Mouse (Mus musculus) liver, embryonic 13.5 days (tissue): ENCODE results near the gene Csnk1g1. TPM values are rescaled to one million over a fixed set of nuclear protein-coding genes. Genes with fewer than 3 reads are reported as not detected.

Experiments used
- ATAC-seq: fragments of 200-750 bp; cut with Nextera tagmentation; 2 replicates; pipeline ENCODE4 v1.8.0; 2017; ENCODE audit warnings: low read depth, mild to moderate bottlenecking, moderate number of reproducible peaks, moderate library complexity
- DNase-seq: peaks from one replicate; pipeline ENCODE4 v3.0.0; 2022
- H3K27ac ChIP-seq: fragments of 300-500 bp; sonication (generic); 2 replicates; pipeline ENCODE4 v1.5.1; 2015; ENCODE audit warnings: moderate library complexity, mild to moderate bottlenecking, inconsistent platforms
- H3K27me3 ChIP-seq: fragments of 300-500 bp; sonication (generic); 2 replicates; pipeline ENCODE4 v1.6.1; 2015; ENCODE audit warnings: mild to moderate bottlenecking, inconsistent platforms
- H3K36me3 ChIP-seq: fragments of 300-500 bp; sonication (generic); 2 replicates; pipeline ENCODE4 v1.6.1; 2015; ENCODE audit warnings: mild to moderate bottlenecking, inconsistent platforms
- H3K4me1 ChIP-seq: fragments of 300-500 bp; sonication (generic); replicated peaks from 2 replicates; pipeline ENCODE4 v1.6.1; 2015; ENCODE audit warnings: inconsistent platforms
- H3K4me2 ChIP-seq: fragments of 300-500 bp; sonication (generic); 2 replicates; pipeline ENCODE4 v1.6.1; 2015; ENCODE audit warnings: inconsistent platforms, mild to moderate bottlenecking, moderate library complexity
- H3K4me3 ChIP-seq: fragments of 300-500 bp; sonication (generic); replicated peaks from 2 replicates; pipeline ENCODE4 v1.5.1; 2015; ENCODE audit warnings: mild to moderate bottlenecking, inconsistent platforms
- H3K9ac ChIP-seq: fragments of 300-500 bp; sonication (generic); 2 replicates; pipeline ENCODE4 v1.6.1; 2015; ENCODE audit warnings: mild to moderate bottlenecking, inconsistent platforms
- H3K9me3 ChIP-seq: fragments of 300-500 bp; sonication (generic); replicated peaks from 2 replicates; pipeline ENCODE4 v1.6.1; 2016; ENCODE audit warnings: inconsistent platforms
- WGBS: fragments of 180-500 bp; shearing (Covaris S2); methylation state at CpG from one replicate; pipeline ENCODE4 v1.1.7; 2015; ENCODE audit not compliant: insufficient replicate concordance; 5-methylcytosine and 5-hydroxymethylcytosine counted together
- polyA plus RNA-seq: library from polyadenylated mRNA; unstranded; fragments of >200 nt; fragmentation: Nextera tagmentation; extraction: Ambion mirVana; gene quantifications from 2 replicates; pipeline ENCODE4 v1.2.1, GENCODE M21; 2015

Csnk1g1 gene
- polyA plus RNA-seq, 1 experiment from 2014 or later = 3.6 TPM

- 48% methylated on average over 1 of the region's 1 CpGs for whole genome bisulfite sequencing
- DNase-seq (no peak), ATAC-seq (peak; percentile 74)
- no peak overlapping the region for H3K9ac ChIP-seq
- peaks cover 32% of the 10 kb centered on the region for H3K4me1 ChIP-seq
- H3K36me3 ChIP-seq = no peaks in the 10 kb centered on the region
- no peaks in the 10 kb centered on the region for H3K27me3 ChIP-seq
- H3K4me2 ChIP-seq = no peak overlapping the region
- H3K4me3 ChIP-seq = no peak overlapping the region
- peak overlapping the region; percentile 4; the same call in 1 of the 2 replicates for H3K27ac ChIP-seq
- no peaks in the 10 kb centered on the region for H3K9me3 ChIP-seq
These were observed 8.3 kb downstream of the Csnk1g1 start for GRCm38 (mm10) chr9:65917015-65917414.

GRCm38 (mm10) chr9:65928456-65928855 lies 19.7 kb downstream of the Csnk1g1 start:
- Histone ChIP-seq H3K4me1 (0 out of 2 replicates have a peak, but pooled peaks cover 2% of the 10 kb centered on the region), H3K27ac (no peak overlapping the region), H3K4me3 (no peak overlapping the region), H3K9ac (no peak overlapping the region), H3K36me3 (no peaks in the 10 kb centered on the region), H3K4me2 (no peak overlapping the region), H3K27me3 (no peaks in the 10 kb centered on the region), H3K9me3 (no peaks in the 10 kb centered on the region)
- DNase-seq = no peak
- no peak for ATAC-seq

- H3K9me3 ChIP-seq = no peaks in the 10 kb centered on the region
- H3K4me1 ChIP-seq = 0 out of 2 replicates have a peak, but pooled peaks cover 2% of the 10 kb centered on the region
- H3K27me3 ChIP-seq = no peaks in the 10 kb centered on the region
- no peak overlapping the region for H3K27ac ChIP-seq
- H3K9ac ChIP-seq = no peak overlapping the region
- DNase-seq (no peak), ATAC-seq (no peak)
- no peak overlapping the region for H3K4me2 ChIP-seq
- H3K36me3 ChIP-seq = no peaks in the 10 kb centered on the region
- H3K4me3 ChIP-seq = no peak overlapping the region
These were observed 21.1 kb downstream of the Csnk1g1 start for GRCm38 (mm10) chr9:65929826-65930225.

- Histone ChIP-seq H3K4me1 (no peaks in the 10 kb centered on the region), H3K27ac (no peak overlapping the region), H3K27me3 (no peaks in the 10 kb centered on the region), H3K4me2 (no peak overlapping the region), H3K36me3 (no peaks in the 10 kb centered on the region), H3K9ac (no peak overlapping the region), H3K9me3 (no peaks in the 10 kb centered on the region), H3K4me3 (no peak overlapping the region)
- DNase-seq (no peak), ATAC-seq (no peak)
- 64% methylated on average over 2 of the region's 2 CpGs for WGBS
These were observed 28.8 kb downstream of the Csnk1g1 start for GRCm38 (mm10) chr9:65937566-65937965.

GRCm38 (mm10) chr9:65951082-65951587 lies 42.4 kb downstream of the Csnk1g1 start:
- no peak for ATAC-seq
- 60% methylated on average over 3 of the region's 3 CpGs for WGBS

GRCm38 (mm10) chr9:65970009-65970408 lies 61.3 kb downstream of the Csnk1g1 start:
- Histone ChIP-seq H3K27me3 (no peaks in the 10 kb centered on the region), H3K4me2 (no peak overlapping the region), H3K9me3 (no peaks in the 10 kb centered on the region), H3K4me1 (no peaks in the 10 kb centered on the region), H3K9ac (no peak overlapping the region), H3K27ac (no peak overlapping the region), H3K36me3 (no peaks in the 10 kb centered on the region), H3K4me3 (no peak overlapping the region)
- ATAC-seq (no peak), DNase-seq (no peak)
- 53% methylated on average over 3 of the region's 3 CpGs for WGBS

More at GRCm38 (mm10) chr9:65951082-65951587, 42.4 kb downstream of the Csnk1g1 start:
- H3K36me3 ChIP-seq = peaks cover 3% of the 10 kb centered on the region; the same call in 1 of the 2 replicates
- no peak overlapping the region for H3K27ac ChIP-seq
- no peaks in the 10 kb centered on the region for H3K27me3 ChIP-seq
- no peaks in the 10 kb centered on the region for H3K4me1 ChIP-seq
- H3K4me2 ChIP-seq = no peak overlapping the region
- H3K4me3 ChIP-seq = no peak overlapping the region
- no peak for DNase-seq
- no peaks in the 10 kb centered on the region for H3K9me3 ChIP-seq
- no peak overlapping the region for H3K9ac ChIP-seq

- no peak overlapping the region for H3K9ac ChIP-seq
- no peak overlapping the region for H3K4me2 ChIP-seq
- ATAC-seq (no peak), DNase-seq (no peak)
- WGBS = 65% methylated on average over 2 of the region's 2 CpGs
- no peaks in the 10 kb centered on the region for H3K27me3 ChIP-seq
- no peaks in the 10 kb centered on the region for H3K36me3 ChIP-seq
- H3K27ac ChIP-seq = no peak overlapping the region
- H3K9me3 ChIP-seq = no peaks in the 10 kb centered on the region
- H3K4me3 ChIP-seq = no peak overlapping the region
- no peaks in the 10 kb centered on the region for H3K4me1 ChIP-seq
These were observed 64.5 kb downstream of the Csnk1g1 start for GRCm38 (mm10) chr9:65973206-65973605.

- H3K27ac ChIP-seq = no peak overlapping the region
- DNase-seq (no peak), ATAC-seq (no peak)
- no peaks in the 10 kb centered on the region for H3K36me3 ChIP-seq
- no peaks in the 10 kb centered on the region for H3K4me1 ChIP-seq
- no peaks in the 10 kb centered on the region for H3K27me3 ChIP-seq
- H3K4me3 ChIP-seq = no peak overlapping the region
- H3K9me3 ChIP-seq = no peaks in the 10 kb centered on the region
- H3K9ac ChIP-seq = no peak overlapping the region
- H3K4me2 ChIP-seq = no peak overlapping the region
These were observed 67.2 kb downstream of the Csnk1g1 start for GRCm38 (mm10) chr9:65975886-65976285.

GRCm38 (mm10) chr9:65982841-65983240 lies 74.1 kb downstream of the Csnk1g1 start:
- no peaks in the 10 kb centered on the region for H3K27me3 ChIP-seq
- no peak for ATAC-seq
- H3K9ac ChIP-seq = no peak overlapping the region
- no peaks in the 10 kb centered on the region for H3K9me3 ChIP-seq
- 38% methylated on average over 1 of the region's 1 CpGs for WGBS
- no peak for DNase-seq
- no peak overlapping the region for H3K27ac ChIP-seq
- H3K4me2 ChIP-seq = no peak overlapping the region
- H3K4me1 ChIP-seq = no peaks in the 10 kb centered on the region
- no peaks in the 10 kb centered on the region for H3K36me3 ChIP-seq
- no peak overlapping the region for H3K4me3 ChIP-seq

- Histone ChIP-seq H3K9me3 (no peaks in the 10 kb centered on the region), H3K4me1 (no peaks in the 10 kb centered on the region), H3K4me3 (no peak overlapping the region), H3K27ac (no peak overlapping the region), H3K9ac (no peak overlapping the region), H3K4me2 (no peak overlapping the region), H3K36me3 (no peaks in the 10 kb centered on the region), H3K27me3 (no peaks in the 10 kb centered on the region)
- ATAC-seq (no peak), DNase-seq (no peak)
- 86% methylated on average over 5 of the region's 5 CpGs for WGBS
These were observed 78.3 kb downstream of the Csnk1g1 start for GRCm38 (mm10) chr9:65987021-65987420.

- Histone ChIP-seq H3K4me1 (no peaks in the 10 kb centered on the region), H3K4me2 (no peak overlapping the region), H3K4me3 (no peak overlapping the region), H3K27me3 (no peaks in the 10 kb centered on the region), H3K36me3 (0 out of 2 replicates have a peak, but pooled peaks cover 5% of the 10 kb centered on the region), H3K9ac (no peak overlapping the region), H3K27ac (no peak overlapping the region), H3K9me3 (no peaks in the 10 kb centered on the region)
- DNase-seq (no peak), ATAC-seq (no peak)
- 83% methylated on average over 7 of the region's 7 CpGs for WGBS
These were observed 87.1 kb downstream of the Csnk1g1 start for GRCm38 (mm10) chr9:65995603-65996376.

GRCm38 (mm10) chr9:65998965-65999364 lies 90.2 kb downstream of the Csnk1g1 start:
- Histone ChIP-seq H3K4me2 (no peak overlapping the region), H3K27ac (no peak overlapping the region), H3K36me3 (peaks cover 9% of the 10 kb centered on the region), H3K4me1 (no peaks in the 10 kb centered on the region), H3K9ac (no peak overlapping the region), H3K4me3 (no peak overlapping the region), H3K27me3 (no peaks in the 10 kb centered on the region), H3K9me3 (no peaks in the 10 kb centered on the region)
- WGBS = 70% methylated on average over 5 of the region's 5 CpGs
- DNase-seq (no peak), ATAC-seq (no peak)
